Comparison of ENCODE assay signal across 13 mouse cellular contexts in genomic region chr1:159551591-159552442, GRCm38 (mm10). TPM values are rescaled to one million over a fixed set of nuclear protein-coding genes. Genes with fewer than 3 reads are reported as not detected.
DNase-seq lines count a peak whose midpoint lies in the region; ATAC-seq lines count a peak whose summit lies in the region.
"Had no signal": no experiment of that assay in that cellular context is flagged by ENCODE, and none has a peak within 500 bp of the region (broad histone marks: within the 10 kb centered on the region; RNA-seq: fewer than 3 reads in every experiment).

No protein-coding gene starts in this region.

- 26% methylated on average over 17 of the region's 17 CpGs for WGBS in forebrain, embryonic 10.5 days
- 30% methylated on average over 17 of the region's 17 CpGs for WGBS in hindbrain, embryonic 14.5 days
- WGBS in neural tube, embryonic 13.5 days = 24% methylated on average over 17 of the region's 17 CpGs

- no peak overlapping the region for H3K9ac ChIP-seq in hindbrain, embryonic 14.5 days
- no peak overlapping the region; the same call in 1 of the 2 replicates for H3K9ac ChIP-seq in neural tube, embryonic 13.5 days
- H3K9ac ChIP-seq: heart, embryonic 15.5 days; lung, embryonic 15.5 days had no signal

- H3K36me3 ChIP-seq in forebrain, embryonic 10.5 days (replicated peaks) = no peaks in the 10 kb centered on the region
- no peaks in the 10 kb centered on the region for H3K36me3 ChIP-seq in hindbrain, embryonic 14.5 days (replicated peaks; ENCODE audit: control insufficient read depth, insufficient read depth)
- H3K36me3 ChIP-seq in neural tube, embryonic 13.5 days = no peaks in the 10 kb centered on the region
- H3K36me3 ChIP-seq: heart, embryonic 15.5 days; lung, embryonic 15.5 days had no signal

- peak overlapping the region; percentile 74 for H3K27ac ChIP-seq in forebrain, embryonic 10.5 days
- H3K27ac ChIP-seq in hindbrain, embryonic 14.5 days = peak overlapping the region; percentile 44
- H3K27ac ChIP-seq in neural tube, embryonic 13.5 days (replicated peaks) = peak overlapping the region; percentile 34; the same call in 1 of the 2 replicates
- H3K27ac ChIP-seq: heart, embryonic 15.5 days; lung, embryonic 15.5 days had no signal

- H3K27me3 ChIP-seq in forebrain, embryonic 10.5 days (ENCODE audit: poor library complexity, severe bottlenecking) = peaks cover 21% of the 10 kb centered on the region; the same call in 1 of the 2 replicates
- no peaks in the 10 kb centered on the region for H3K27me3 ChIP-seq in hindbrain, embryonic 14.5 days (ENCODE audit: control insufficient read depth, insufficient read depth, low read length)
- peaks cover 4% of the 10 kb centered on the region; the same call in 1 of the 2 replicates for H3K27me3 ChIP-seq in neural tube, embryonic 13.5 days
- H3K27me3 ChIP-seq: lung, embryonic 15.5 days had no signal

- H3K4me2 ChIP-seq in hindbrain, embryonic 14.5 days (replicated peaks) = peak overlapping the region; percentile 6; the same call in 1 of the 2 replicates
- H3K4me2 ChIP-seq in neural tube, embryonic 13.5 days = peak overlapping the region; percentile 10; the same call in 1 of the 2 replicates
- H3K4me2 ChIP-seq: heart, embryonic 15.5 days; lung, embryonic 15.5 days had no signal

- ATAC-seq in frontal cortex, adult (ENCODE audit: low TSS enrichment) = peak; percentile 36; the same call in 1 of the 2 replicates
- no peak; the same call in 1 of the 2 replicates for ATAC-seq in hindbrain, embryonic 14.5 days (ENCODE audit: low FRiP score)
- no peak for ATAC-seq in neural tube, embryonic 13.5 days (ENCODE audit: low read depth)
- no peak for ATAC-seq in activated CD4-positive, CD25-positive, alpha-beta regulatory T cell, adult 4 months
- ATAC-seq: intestine, postnatal 0 days had no signal

- peaks cover 29% of the 10 kb centered on the region for H3K4me1 ChIP-seq in forebrain, embryonic 10.5 days
- H3K4me1 ChIP-seq in hindbrain, embryonic 14.5 days (replicated peaks; ENCODE audit: control insufficient read depth, insufficient read depth, low read length) = 0 out of 2 replicates have a peak, but pooled peaks cover 8% of the 10 kb centered on the region
- peaks cover 16% of the 10 kb centered on the region for H3K4me1 ChIP-seq in neural tube, embryonic 13.5 days (replicated peaks)
- H3K4me1 ChIP-seq: heart, embryonic 15.5 days; lung, embryonic 15.5 days had no signal

- H3K4me3 ChIP-seq in forebrain, embryonic 10.5 days = peak overlapping the region; percentile 13
- no peak overlapping the region for H3K4me3 ChIP-seq in hindbrain, embryonic 14.5 days (replicated peaks; ENCODE audit: low read length)
- H3K4me3 ChIP-seq in neural tube, embryonic 13.5 days = no peak overlapping the region
- H3K4me3 ChIP-seq: heart, embryonic 15.5 days; lung, embryonic 15.5 days had no signal

- no peaks in the 10 kb centered on the region for H3K9me3 ChIP-seq in forebrain, embryonic 10.5 days
- no peaks in the 10 kb centered on the region for H3K9me3 ChIP-seq in hindbrain, embryonic 14.5 days (ENCODE audit: control insufficient read depth, low read length)
- no peaks in the 10 kb centered on the region for H3K9me3 ChIP-seq in neural tube, embryonic 13.5 days
- H3K9me3 ChIP-seq: heart, embryonic 15.5 days; lung, embryonic 15.5 days had no signal

- no peak for DNase-seq in frontal cortex, postnatal 10 days (ENCODE audit: low spot score in 2 of 2)
- DNase-seq in forebrain, embryonic 10.5 days (ENCODE audit: extremely low spot score, low spot score) = peak; percentile 33
- DNase-seq in hindbrain, embryonic 14.5 days (ENCODE audit: low spot score) = no peak
- DNase-seq in spleen, adult 18-20 months = no peak
- DNase-seq in kidney, adult 9 months = no peak
- DNase-seq: right cerebral cortex, postnatal 25 days had no signal

RNA-seq across cellular contexts. Expression of gene Tnr, which starts 28.2 kb away (rescaled TPM):
- polyA plus RNA-seq in forebrain, embryonic 10.5 days (2016; fragmentation: Nextera tagmentation; extraction: Ambion mirVana) = 0.05 and 0.16 TPM in 2 replicates
- 4.2 and 5.1 TPM in 2 replicates for polyA plus RNA-seq in hindbrain, embryonic 14.5 days (2014; fragmentation: Nextera tagmentation; extraction: Ambion mirVana)
- polyA plus RNA-seq in neural tube, embryonic 13.5 days (2015; fragmentation: Nextera tagmentation; extraction: Ambion mirVana) = 1.5 and 2.4 TPM in 2 replicates
- polyA plus RNA-seq in activated CD4-positive, CD25-positive, alpha-beta regulatory T cell, adult 4 months (2017; shearing (Covaris generic)) = under 1 TPM in 1 of 2 experiments, not detected in 1; 0.04 TPM
- polyA plus RNA-seq: limb, embryonic 11.5 days had no signal
